ENCODE assay signal across 9 mouse cellular contexts in genomic region chr14:64586386-64586859, GRCm38 (mm10).
DNase-seq lines count a peak whose midpoint lies in the region; ATAC-seq and TF ChIP-seq lines count a peak whose summit lies in the region.
"Had no signal": no experiment of that assay in that cellular context is flagged by ENCODE, and none has a peak within 500 bp of the region (broad histone marks: within the 10 kb centered on the region; RNA-seq: fewer than 3 reads in every experiment).

No protein-coding gene starts in this region.

- peak overlapping the region; percentile 63 for H3K4me3 ChIP-seq in heart, embryonic 16.5 days (ENCODE audit: low read length)
- H3K4me3 ChIP-seq in embryonic facial prominence, embryonic 12.5 days: peak overlapping the region; percentile 45
- H3K4me3 ChIP-seq in hindbrain, postnatal 0 days (ENCODE audit: low read length): peak overlapping the region; percentile 71
- H3K4me3 ChIP-seq in midbrain, postnatal 0 days (ENCODE audit: low read depth, low read length): peak overlapping the region; percentile 67
- H3K4me3 ChIP-seq in thymus, adult 2 months (ENCODE audit: control insufficient read depth, insufficient read depth, low read length): no peak overlapping the region

- intact Hi-C loops in heart, postnatal 10 days (cut with DNase I): no loop called here

- peaks cover 85% of the 10 kb centered on the region for H3K27me3 ChIP-seq in heart, embryonic 16.5 days (ENCODE audit: control insufficient read depth, insufficient read depth, low read length)
- H3K27me3 ChIP-seq in embryonic facial prominence, embryonic 12.5 days: peaks cover 89% of the 10 kb centered on the region
- no peaks in the 10 kb centered on the region for H3K27me3 ChIP-seq in hindbrain, postnatal 0 days (ENCODE audit: insufficient read depth, low read length)
- H3K27me3 ChIP-seq in midbrain, postnatal 0 days (ENCODE audit: insufficient read depth, low read length): no peaks in the 10 kb centered on the region
- peaks cover 29% of the 10 kb centered on the region for H3K27me3 ChIP-seq in thymus, adult 2 months (ENCODE audit: control insufficient read depth, insufficient read depth, low read length)

- TF ChIP-seq CTCF in hindbrain, postnatal 0 days (IDR thresholded peaks at IDR 0.05; ENCODE audit: low read depth): no peak
- no peak for TF ChIP-seq CTCF in midbrain, postnatal 0 days (IDR thresholded peaks at IDR 0.05)
- TF ChIP-seq CTCF in thymus, adult 2 months (IDR thresholded peaks at IDR 0.05; ENCODE audit: borderline replicate concordance, control insufficient read depth, extremely low read depth, insufficient read depth, low read length, poor library complexity): no peak

- H3K4me2 ChIP-seq in heart, embryonic 16.5 days (ENCODE audit: low read depth, low read length): peak overlapping the region; percentile 76
- H3K4me2 ChIP-seq in embryonic facial prominence, embryonic 12.5 days (replicated peaks): peak overlapping the region; percentile 79
- H3K4me2 ChIP-seq in hindbrain, postnatal 0 days (ENCODE audit: low read depth, low read length): peak overlapping the region; percentile 77
- peak overlapping the region; percentile 95 for H3K4me2 ChIP-seq in midbrain, postnatal 0 days (ENCODE audit: low read depth, low read length, poor library complexity, severe bottlenecking)

- DNase-seq in heart, postnatal 10 days: no peak
- DNase-seq in hindbrain, postnatal 0 days (ENCODE audit: low spot score): no peak
- no peak for DNase-seq in midbrain, postnatal 0 days (ENCODE audit: low spot score)
- no peak for DNase-seq in gastrocnemius, postnatal 10 days
- DNase-seq in thymus, adult 2 months: no peak
- DNase-seq: kidney, adult 18-20 months had no signal

- no peaks in the 10 kb centered on the region for H3K9me3 ChIP-seq in heart, embryonic 16.5 days (replicated peaks; ENCODE audit: control insufficient read depth, low read length)
- H3K9me3 ChIP-seq in embryonic facial prominence, embryonic 12.5 days: no peaks in the 10 kb centered on the region
- no peaks in the 10 kb centered on the region for H3K9me3 ChIP-seq in hindbrain, postnatal 0 days (ENCODE audit: low read length)
- H3K9me3 ChIP-seq in midbrain, postnatal 0 days (ENCODE audit: low read length): no peaks in the 10 kb centered on the region

- WGBS in heart, embryonic 16.5 days: 14% methylated on average over 12 of the region's 12 CpGs
- WGBS in embryonic facial prominence, embryonic 12.5 days: 4% methylated on average over 12 of the region's 12 CpGs
- 7% methylated on average over 12 of the region's 12 CpGs for WGBS in hindbrain, postnatal 0 days
- 8% methylated on average over 12 of the region's 12 CpGs for WGBS in midbrain, postnatal 0 days
- 19% methylated on average over 12 of the region's 12 CpGs for WGBS in thymus, adult 2 months

- TF ChIP-seq POLR2A in thymus, adult 2 months (IDR thresholded peaks at IDR 0.05; ENCODE audit: control insufficient read depth, extremely low read depth, insufficient read depth, low read length, poor library complexity): no peak

- H3K36me3 ChIP-seq in heart, embryonic 16.5 days (ENCODE audit: control insufficient read depth, insufficient read depth): no peaks in the 10 kb centered on the region
- H3K36me3 ChIP-seq in embryonic facial prominence, embryonic 12.5 days: no peaks in the 10 kb centered on the region
- no peaks in the 10 kb centered on the region; the same call in 1 of the 2 replicates for H3K36me3 ChIP-seq in hindbrain, postnatal 0 days (ENCODE audit: insufficient read depth, low read length)
- peaks cover 6% of the 10 kb centered on the region; the same call in 1 of the 2 replicates for H3K36me3 ChIP-seq in midbrain, postnatal 0 days (ENCODE audit: insufficient read depth, low read length)
- H3K36me3 ChIP-seq in thymus, adult 2 months (ENCODE audit: control insufficient read depth, insufficient read depth, low read length): no peaks in the 10 kb centered on the region

- H3K27ac ChIP-seq in heart, embryonic 16.5 days (ENCODE audit: low read length): no peak overlapping the region
- H3K27ac ChIP-seq in embryonic facial prominence, embryonic 12.5 days: no peak overlapping the region
- peak overlapping the region; percentile 97 for H3K27ac ChIP-seq in hindbrain, postnatal 0 days
- peak overlapping the region; percentile 100 for H3K27ac ChIP-seq in midbrain, postnatal 0 days (ENCODE audit: low read depth, low read length)
- no peak overlapping the region for H3K27ac ChIP-seq in thymus, adult 2 months (ENCODE audit: control insufficient read depth, insufficient read depth, low read length)

- H3K4me1 ChIP-seq in heart, embryonic 16.5 days (ENCODE audit: control insufficient read depth, insufficient read depth, low read length): peaks cover 22% of the 10 kb centered on the region
- peaks cover 29% of the 10 kb centered on the region for H3K4me1 ChIP-seq in embryonic facial prominence, embryonic 12.5 days
- H3K4me1 ChIP-seq in hindbrain, postnatal 0 days (ENCODE audit: insufficient read depth, low read length): 0 out of 2 replicates have a peak, but pooled peaks cover 5% of the 10 kb centered on the region
- H3K4me1 ChIP-seq in midbrain, postnatal 0 days (ENCODE audit: insufficient read depth, low read length): peaks cover 10% of the 10 kb centered on the region; the same call in 1 of the 2 replicates
- peaks cover 5% of the 10 kb centered on the region; the same call in 1 of the 2 replicates for H3K4me1 ChIP-seq in thymus, adult 2 months (replicated peaks; ENCODE audit: control insufficient read depth, insufficient read depth, low read length)

- no peak overlapping the region for H3K9ac ChIP-seq in heart, embryonic 16.5 days (ENCODE audit: low read length)
- H3K9ac ChIP-seq in embryonic facial prominence, embryonic 12.5 days: no peak overlapping the region
- peak overlapping the region; percentile 96 for H3K9ac ChIP-seq in hindbrain, postnatal 0 days (replicated peaks; ENCODE audit: low read length)
- H3K9ac ChIP-seq in midbrain, postnatal 0 days (replicated peaks; ENCODE audit: low read length, poor library complexity, severe bottlenecking): peak overlapping the region; percentile 99

- ATAC-seq in heart, embryonic 16.5 days (replicated peaks; ENCODE audit: extremely low read depth, insufficient read depth, low FRiP score): no peak
- no peak for ATAC-seq in embryonic facial prominence, embryonic 12.5 days (ENCODE audit: insufficient number of reproducible peaks, insufficient read depth, low FRiP score, low TSS enrichment)
- ATAC-seq in hindbrain, postnatal 0 days: no peak
- ATAC-seq in midbrain, postnatal 0 days (ENCODE audit: low FRiP score): no peak
- ATAC-seq in megakaryocyte-erythroid progenitor cell, adult 5-6 weeks (replicated peaks; ENCODE audit: low FRiP score, low TSS enrichment, poor library complexity, severe bottlenecking): no peak

Comparison
In these comparisons a context has a peak if more than half of its experiments do, and no peak if none do; other contexts are left out.
1. H3K27ac ChIP-seq: peak in hindbrain, postnatal 0 days (single experiment) and midbrain, postnatal 0 days (single experiment); none in heart, embryonic 16.5 days (single experiment), embryonic facial prominence, embryonic 12.5 days (single experiment) and thymus, adult 2 months (single experiment).
2. H3K9ac ChIP-seq: peak in hindbrain, postnatal 0 days (single experiment) and midbrain, postnatal 0 days (single experiment); none in heart, embryonic 16.5 days (single experiment) and embryonic facial prominence, embryonic 12.5 days (single experiment).
3. Peak in every context shown above with its lines, with median percentiles within 50 percentile points of each other: H3K4me2 ChIP-seq.